Mouse (Mus musculus) cerebellum, adult 8-10 months (tissue): ENCODE measurements around the gene Gm10153.
"Not testable (repeated sequence)": the region's sequence is repeated elsewhere in the genome, so short reads cannot be mapped to it uniquely, and the experiment has no call there.

ENCODE experiments used
- DNase-seq: peaks from one replicate; pipeline ENCODE4 v3.0.0; 2022

The Gm10153 gene

GRCm38 (mm10) chr7:142143506-142144010, 46.6 kb downstream of the Gm10153 start:
- not testable (repeated sequence) for DNase-seq

GRCm38 (mm10) chr7:142140696-142141095, 49.5 kb downstream of the Gm10153 start:
- DNase-seq = no peak
